Mouse (Mus musculus) neutrophil, adult 5-6 weeks (primary cell): ENCODE data around the gene Stip1. TPM values are rescaled to one million over a fixed set of nuclear protein-coding genes. Genes with fewer than 3 reads are reported as not detected.
"Not testable (repeated sequence)": the region's sequence is repeated elsewhere in the genome, so short reads cannot be mapped to it uniquely, and the experiment has no call there.

Source experiments
- ATAC-seq: fragments of 151-379, 151-347 bp; 2 replicates; pipeline ENCODE4 v1.8.0; 2017; ENCODE audit warnings: mild to moderate bottlenecking, moderate TSS enrichment; ENCODE audit not compliant: insufficient number of reproducible peaks, poor library complexity, low FRiP score, severe bottlenecking; ENCODE audit errors: extremely low read depth
- total RNA-seq: library from RNA; stranded (forward); fragments of 200-1000 nt; gene quantifications from 2 replicates; pipeline ENCODE4 v1.2.3, GENCODE M21; 2017

Gene Stip1
- total RNA-seq, 1 experiment from 2014 or later, result 73.9 TPM

DNA sequence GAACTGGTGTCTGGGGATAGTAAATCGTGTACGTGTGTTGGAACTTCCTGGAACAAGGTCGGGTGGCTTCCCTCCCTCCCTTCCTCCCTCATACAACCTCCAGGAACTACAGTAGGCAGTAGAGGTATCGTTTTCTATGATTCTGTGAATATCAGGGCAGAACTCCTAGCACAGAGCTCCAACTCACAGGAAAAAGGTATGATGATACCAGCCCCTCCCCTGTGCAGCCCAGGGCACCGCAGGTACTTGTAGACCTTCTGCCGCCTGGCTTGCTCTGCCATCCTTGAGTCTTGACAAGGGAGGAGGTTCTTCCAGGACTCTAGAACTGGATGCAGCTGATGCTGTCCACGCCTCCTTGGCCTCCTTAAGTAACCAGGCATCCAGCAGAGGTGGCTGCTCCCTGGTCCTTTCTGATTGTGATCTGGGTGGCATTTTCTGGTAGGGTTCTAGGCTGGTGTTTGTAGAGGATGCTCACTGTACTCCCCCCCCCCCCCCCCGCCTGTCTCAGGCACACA lies 27.1 kb upstream of the Stip1 start:
- ATAC-seq, result no peak

DNA sequence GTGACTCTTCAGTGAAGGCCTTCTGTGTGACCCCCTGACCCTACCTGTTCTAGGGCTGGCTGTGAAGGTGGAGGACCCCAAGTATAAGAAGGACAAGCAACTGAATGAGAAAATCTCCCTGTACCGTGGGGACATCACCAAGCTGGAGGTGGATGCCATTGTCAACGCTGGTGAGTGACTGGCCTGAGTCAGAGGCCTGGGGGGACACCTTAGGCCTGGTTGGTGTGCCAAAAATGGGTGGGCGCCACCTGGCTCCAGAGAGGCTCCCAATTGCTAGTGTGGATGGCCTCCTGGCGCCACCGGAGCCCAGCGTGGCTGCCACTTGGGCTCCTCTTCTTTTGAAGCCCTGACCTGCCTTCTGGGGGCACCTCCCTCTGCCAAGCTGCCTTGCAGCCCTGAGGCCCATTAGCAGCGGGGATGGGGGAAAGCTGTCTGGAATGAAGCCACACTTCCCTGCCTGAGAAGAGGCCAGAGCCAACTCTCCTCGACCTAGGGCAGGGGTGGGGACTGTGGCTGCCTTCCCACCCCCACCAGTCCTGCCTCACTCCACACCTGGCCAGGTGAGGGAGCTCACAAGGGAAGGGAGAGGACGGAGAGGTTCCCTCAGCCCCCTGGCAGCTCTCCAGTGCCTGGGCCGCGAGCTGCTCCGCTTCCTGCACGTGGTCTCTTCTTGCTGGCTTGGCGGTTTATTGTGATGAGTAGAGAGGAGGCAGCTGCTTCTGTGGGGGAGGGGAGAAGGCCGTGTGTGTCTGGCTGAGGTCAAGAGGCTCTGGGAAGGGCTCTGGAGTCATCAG lies 26.5 kb upstream of the Stip1 start:
- ATAC-seq, result no peak

DNA sequence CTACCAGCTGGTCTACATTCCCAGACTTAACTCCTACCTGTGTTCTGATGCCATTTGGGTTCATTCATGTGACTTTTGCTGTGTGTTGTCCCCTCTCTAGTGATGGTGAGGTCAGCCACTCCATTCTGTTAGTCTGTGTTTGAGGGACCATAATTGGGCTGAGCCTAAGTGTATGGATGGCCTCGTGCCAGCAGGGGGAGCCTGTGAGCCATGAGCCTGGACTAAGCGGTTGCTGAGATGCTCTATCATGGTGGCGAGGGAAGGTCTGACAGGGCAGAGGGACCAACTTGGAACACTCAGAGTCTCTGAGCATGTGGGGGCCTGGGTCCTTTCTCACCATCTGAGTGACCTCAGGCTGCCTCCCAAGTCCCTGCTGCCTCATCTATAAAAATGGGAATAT lies 24.8 kb upstream of the Stip1 start:
- peak; percentile 82 for ATAC-seq

DNA sequence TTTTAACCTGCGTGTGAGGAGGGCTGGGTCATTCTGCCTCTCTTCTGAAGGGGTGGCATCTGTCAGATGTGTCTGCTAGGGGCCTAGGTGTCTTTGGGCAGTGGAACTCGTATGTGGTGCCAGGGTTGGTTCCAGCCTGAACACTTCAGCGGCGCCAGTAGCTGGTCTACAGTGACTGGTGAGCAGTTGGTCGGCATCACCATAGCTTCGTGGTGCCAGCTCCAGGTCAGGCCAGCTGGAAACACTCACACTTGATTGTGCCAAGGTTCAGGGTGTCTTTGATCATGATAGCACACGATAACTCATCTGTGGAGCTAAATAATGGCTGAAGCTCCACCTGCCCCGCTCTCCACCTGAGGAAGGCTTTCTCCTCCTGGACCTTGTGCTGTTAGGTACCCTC lies 23.1 kb upstream of the Stip1 start:
- no peak for ATAC-seq

DNA sequence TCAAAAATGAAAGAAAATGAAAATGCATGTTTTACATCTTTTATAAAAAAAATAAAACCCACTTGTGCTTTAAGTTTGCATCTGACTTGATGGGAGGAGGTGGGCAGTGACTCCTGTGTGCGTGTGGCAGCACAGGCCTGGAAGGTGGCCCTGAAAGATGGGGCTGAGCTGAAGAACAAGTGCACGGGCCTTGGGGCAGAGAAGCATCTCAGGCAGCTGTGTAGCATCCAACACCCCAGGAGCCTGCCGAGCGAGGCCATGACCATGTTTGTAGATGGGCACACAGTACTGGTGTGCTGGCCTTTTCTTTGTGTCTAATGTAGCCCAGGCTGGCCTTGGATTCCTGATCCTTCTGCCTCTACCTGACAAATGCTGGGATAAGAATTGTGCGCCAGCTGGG lies 22.3 kb upstream of the Stip1 start:
- ATAC-seq, result no peak

DNA sequence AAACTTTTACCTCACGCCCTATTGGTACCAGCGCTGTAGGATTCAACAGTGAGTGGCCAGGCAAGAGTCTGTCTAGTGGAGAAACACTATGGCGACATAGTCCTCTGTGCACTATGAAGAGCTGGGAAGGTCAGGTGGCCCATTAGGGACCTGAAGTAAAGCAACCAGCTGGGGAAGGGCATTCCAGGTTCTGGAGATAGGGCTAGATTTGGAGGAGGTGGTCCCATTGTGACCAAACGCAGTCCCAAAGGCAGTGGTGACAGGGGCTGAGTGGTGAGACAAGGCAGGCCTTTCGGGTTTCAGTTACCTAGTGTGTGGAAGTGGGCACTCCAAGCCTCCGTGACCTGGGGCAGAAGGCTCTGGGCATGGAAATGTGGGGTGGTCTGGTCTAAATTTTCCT lies 18.8 kb upstream of the Stip1 start:
- no peak for ATAC-seq

DNA sequence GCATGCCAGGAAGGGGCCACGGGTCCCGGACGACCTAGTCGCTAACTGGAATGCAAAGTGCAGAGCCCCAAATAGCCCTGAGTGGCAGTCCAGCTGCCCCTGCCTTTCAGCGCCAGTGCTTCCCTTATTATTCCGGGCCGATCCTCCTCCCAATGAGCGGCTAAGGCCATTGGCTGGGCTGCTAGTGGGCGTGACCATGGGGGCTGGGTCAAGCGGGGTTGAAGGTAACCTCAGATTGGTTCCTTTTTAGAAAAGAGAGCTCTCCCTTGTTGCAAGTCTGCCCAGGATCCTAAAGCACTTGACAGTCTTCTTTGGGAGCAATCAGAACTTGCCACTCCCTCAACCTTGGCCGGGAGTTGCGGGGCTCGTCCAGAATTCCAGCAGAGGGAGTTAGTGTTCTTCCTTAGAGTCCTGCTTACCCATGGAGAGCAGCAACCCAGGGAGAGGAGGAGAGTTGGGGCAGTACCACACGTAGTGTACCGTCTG lies 18.0 kb upstream of the Stip1 start:
- ATAC-seq, result peak; percentile 79

DNA sequence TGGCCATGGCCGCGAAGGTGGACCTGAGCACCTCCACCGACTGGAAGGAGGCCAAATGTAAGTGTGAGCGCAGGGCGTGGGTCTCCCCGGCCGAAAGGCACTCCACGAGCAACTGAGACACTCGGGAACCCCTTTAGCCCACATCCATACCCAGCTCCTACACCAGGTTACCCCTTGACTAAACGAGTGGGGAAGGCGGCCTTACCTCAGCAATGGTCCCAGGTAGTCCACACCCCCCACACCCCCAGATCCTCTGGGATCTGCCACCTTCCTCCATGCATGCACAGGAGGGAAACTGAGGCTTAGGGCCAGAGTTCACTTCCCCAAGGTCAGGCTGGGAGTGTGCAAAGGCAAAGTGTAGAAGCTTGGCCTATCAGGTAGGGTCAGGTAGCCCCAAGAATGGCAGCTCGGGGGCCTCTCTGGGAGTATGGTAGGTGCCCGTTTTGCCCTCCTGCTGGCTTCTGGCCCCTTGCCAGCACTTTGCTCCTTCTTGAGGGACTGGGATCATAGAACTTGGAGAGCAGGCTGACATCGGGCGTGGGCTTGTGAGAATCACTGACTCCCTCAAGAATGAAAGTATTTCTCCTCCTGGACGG lies 17.5 kb upstream of the Stip1 start:
- ATAC-seq, result no peak

DNA sequence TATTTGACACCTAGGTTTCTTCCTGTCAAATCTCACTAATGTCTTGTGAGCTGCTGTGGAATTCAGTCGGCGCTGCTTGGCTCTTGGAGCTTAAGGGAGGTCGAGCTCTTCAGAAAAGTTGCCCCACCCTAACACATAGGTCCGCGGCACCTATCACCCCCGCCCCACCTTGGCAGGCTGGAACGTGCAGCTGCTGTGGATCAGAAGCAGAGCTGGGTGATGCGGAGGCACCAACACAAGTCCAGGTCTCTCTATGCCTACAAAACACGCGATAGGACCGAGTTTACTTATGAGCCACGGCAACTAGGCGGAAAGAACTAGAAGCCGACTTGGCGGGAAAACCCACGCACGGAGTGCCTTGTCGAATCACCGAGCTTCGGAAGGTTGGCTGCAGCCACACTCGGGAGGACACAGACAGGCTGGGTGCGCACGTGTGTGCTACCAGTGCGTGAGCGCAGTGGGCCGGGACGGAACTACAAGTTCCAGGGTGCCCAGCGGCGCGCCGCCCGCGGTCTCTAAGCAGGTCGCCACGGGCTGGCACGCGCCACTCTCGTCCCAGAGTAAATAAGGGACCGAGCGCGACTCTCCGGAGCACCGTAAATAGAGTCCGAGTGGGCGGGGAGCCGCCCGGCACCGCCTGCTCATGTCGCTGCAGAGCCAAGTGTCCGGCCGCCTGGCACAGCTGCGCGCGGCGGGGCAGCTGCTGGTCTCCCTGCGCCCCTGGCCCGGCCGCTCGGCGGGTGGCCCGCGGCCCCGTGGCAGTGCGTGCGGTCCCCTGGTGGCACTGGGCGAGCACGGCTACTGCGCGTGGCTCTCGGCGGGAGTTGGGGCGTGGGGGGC lies 16.7 kb upstream of the Stip1 start, which contains the start of gene Macrod1:
TSS of gene Macrod1 (plus strand) at position 563 of the 840 bp plus-strand sequence.
- ATAC-seq, result peak; percentile 53

DNA sequence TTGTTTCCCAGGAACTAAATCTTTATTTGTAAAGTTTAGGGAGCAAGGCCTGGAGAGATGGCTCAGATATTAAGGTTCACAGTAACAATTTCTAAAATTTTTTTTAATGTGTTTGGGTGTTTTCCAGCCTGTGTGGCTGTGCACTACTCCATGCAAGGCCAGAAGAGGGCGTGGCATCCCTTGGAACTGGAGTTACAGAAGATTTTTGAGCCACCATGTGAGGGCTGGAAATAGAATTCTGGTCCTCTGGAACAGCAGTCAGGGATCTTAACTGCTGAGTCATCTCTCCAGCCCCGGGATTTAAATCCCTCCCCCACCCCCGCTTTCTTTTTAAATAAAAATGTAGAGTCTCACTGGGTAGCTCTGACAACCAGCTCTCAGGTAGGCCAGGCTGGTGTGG lies 15.4 kb upstream of the Stip1 start:
- ATAC-seq, result no peak

DNA sequence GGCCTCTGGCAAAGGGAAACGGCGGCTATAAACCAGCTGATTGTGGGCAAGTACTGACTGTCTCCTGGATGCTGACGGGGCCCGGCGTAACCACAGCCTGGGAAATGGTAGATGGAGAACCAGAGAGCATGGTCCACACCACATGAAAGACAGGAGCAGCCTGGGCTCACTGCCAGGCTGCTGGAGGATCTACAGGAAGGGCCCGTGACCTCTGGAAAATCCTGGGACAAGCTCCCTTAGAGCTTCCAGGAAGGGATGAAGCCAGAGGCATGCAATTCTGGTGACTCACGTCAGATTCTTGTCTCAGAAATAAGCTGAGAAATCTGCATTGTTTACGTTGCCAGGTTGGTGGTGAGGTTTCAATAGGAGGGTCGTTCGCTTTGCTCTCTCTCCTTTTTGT lies 15.0 kb upstream of the Stip1 start:
- ATAC-seq, result no peak

DNA sequence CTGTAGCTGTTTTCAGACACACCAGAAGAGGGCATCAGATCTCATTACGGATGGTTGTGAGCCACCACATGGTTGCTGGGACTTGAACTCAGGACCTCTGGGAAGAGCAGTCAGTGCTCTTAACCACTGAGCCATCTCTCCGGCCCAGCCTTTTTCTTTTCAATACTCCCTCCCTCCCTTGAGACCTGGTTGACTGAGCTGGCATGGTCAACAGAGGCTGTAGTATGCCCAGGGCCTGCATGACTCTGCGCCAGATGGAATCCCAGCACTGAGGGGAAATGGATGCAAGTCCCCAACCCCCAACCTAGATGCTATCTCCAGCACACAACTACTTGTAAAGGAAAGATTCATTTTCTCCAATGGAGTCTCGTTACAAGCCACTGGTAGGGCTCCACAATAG lies 13.6 kb upstream of the Stip1 start:
- not testable (repeated sequence) for ATAC-seq

DNA sequence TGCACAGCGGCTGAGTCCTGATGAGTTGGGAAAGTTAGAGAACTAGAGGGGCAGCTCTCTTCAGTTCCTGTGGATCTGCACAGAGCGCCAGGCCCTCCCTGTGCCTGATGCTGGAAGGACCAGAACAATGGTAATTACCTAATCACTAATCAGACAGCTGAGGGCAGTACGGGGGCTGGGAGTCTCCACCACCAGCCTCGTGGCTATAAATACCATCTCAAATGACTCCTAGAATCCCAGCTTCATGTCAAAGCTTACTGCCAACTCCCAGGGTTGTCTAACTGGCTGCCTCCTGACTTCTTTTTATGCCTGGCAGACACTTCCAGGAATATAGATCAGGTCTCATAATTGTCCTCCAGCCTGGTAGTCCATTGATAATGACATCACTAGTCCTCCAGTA lies 4.9 kb upstream of the Stip1 start:
- ATAC-seq, result no peak

DNA sequence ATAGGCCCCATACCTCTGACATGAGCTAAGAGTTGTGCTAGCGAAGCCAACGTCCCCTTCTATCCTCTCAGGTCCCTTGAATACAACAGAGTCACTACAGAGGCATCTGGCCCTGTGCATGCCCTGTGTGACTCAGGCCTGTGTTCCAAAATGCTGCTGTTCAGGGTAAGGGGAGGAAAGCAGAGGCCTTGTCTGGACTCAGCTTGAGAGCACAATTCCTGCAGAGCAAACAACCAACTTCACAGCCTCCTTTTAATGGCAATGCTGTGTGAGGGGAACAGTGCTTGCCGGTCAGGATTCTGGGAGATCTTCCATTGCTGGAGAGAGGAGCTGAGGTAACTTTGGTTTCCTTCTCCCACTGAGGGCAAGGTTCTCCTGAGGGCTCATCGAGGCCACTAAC lies 4.5 kb upstream of the Stip1 start:
- ATAC-seq, result no peak

DNA sequence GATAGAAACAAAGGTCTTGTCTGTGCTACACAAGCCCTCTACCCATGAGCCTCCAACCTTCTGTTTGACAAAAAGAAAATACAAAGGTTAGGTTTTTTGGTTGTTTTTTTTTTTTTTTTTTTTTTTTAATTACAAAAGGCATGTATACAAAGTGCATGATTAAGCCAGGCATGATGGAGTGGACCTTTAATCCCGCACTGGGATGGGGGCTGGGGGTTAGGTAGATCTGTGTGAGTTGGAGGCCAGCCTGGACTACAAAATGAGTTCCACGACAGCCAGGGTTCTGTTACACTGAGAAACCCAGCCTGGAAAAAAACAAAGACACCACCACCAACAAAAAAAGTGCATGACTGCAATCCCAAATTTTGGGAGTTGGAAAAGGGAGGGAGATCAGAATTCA lies 1.4 kb upstream of the Stip1 start:
- ATAC-seq, result no peak

DNA sequence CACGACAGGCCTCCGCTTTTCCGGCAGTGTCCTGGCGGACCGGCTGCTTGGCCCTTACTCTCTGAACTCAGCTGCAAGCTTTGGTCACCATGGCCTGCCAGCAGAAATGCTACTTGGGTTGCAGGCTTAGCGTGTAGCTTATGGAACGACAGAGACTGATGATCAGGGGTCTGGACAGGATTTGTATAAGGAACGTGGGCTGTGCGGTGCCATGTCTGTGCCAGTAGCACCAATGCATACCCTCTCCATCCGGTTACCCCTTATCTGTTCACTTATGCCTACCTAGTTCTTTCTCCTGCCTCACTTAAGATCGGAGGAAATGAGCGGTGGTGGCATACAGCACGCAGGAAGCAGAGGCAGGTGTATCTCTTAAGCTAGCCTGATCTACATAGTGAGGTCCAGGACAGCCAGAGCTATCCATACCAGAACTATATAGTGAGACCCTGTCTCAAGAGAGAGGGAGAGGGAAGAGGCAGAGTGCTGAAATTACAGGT lies 917 bp upstream of the Stip1 start:
- ATAC-seq, result no peak

DNA sequence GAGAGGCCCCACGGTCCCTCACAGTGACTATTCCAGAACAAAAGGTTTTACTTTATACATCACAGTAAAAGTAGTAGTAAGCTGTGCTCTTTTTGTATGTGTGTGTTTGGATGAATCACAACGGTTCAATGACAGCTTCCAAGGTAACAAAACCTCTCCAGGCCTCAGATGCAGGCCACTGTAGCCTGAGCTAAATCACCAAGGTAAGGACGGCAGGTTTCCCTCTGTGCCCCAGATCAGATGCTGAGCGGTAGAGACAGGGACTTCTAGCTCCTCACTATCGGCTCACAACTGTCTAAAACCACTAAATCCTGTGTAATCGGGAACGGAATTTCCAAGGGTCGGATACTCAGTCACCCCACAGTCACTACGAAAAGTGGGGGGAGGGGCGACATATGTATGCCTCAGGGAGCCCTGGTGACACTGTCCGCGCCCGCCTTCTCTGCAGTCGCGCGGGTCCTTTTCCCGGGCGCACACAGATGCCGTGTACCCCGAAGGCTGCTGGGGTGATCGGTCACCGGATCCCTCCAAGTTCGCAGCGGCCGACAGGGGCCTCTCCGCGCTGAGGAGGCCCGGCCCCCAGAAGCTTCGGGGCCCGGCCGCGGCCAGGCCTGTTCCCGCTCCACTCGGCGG lies 563 bp downstream of the Stip1 start:
- no peak for ATAC-seq

DNA sequence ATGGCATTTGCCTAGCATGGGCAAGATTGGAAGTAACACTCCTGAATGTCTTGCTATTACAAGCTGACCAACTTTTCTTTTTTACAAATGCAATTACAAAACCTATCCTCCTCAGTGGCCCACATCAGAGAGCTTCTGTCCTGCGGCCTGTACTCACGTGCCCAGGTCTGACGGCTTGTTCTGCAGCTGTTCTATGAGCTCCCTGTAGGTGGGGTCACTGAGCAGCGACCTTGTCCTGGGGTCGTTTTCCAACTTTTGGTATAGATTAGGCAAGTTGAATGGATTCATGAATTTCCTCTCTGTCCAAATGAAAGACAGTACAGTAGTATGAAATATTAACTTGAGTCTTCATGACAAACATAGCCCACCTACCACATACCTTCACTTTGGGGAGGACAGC lies 5.8 kb downstream of the Stip1 start:
- ATAC-seq, result no peak

DNA sequence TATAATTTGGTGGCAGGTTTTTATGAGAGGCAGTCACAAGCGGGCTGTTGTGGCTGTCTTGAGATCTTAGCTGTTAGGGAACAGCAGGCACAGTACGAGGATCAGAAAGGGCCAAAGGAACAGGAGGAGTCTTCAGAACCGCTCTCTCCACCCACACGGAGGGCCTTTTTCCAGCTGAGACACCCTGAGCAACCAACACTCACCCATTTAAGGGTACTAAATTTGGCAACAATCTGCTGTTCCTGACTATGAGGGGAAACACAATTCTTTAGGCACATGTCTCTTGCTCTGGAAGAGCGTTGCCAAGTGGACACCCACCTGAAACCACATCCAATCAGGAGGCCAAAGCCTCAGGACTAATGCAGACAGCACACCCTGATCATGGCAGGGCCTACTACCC lies 10.2 kb downstream of the Stip1 start:
- no peak for ATAC-seq
